Mouse (Mus musculus) frontal cortex, postnatal 14 days (tissue): ENCODE data around the gene Zbtb49.

ENCODE experiments used
- DNase-seq, 2 experiments: peaks; one replicate each; pipeline ENCODE4 v3.0.0; 2022; ENCODE audit warnings: low spot score in 2 of 2

Zbtb49 gene

DNA sequence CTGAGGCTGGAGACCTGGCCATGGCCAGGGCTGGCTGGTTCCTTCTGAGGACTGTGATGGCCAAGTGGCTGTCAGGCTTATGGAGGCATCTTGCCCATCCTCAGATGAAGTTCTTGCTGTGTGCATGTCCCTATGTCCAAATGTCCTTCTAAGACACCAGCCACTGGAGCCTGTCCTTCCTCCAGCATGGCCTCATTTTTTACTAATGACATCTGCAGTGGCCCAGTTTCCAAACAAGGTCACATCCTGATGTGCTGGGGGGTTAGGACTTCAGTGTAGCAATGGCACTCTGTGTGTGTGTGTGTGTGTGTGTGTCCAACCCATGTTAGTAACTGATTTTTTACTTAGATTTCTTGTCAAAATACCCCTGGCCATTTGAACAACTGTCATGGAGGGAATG is 24.3 kb downstream of the Zbtb49 start:
- no peak for DNase-seq

DNA sequence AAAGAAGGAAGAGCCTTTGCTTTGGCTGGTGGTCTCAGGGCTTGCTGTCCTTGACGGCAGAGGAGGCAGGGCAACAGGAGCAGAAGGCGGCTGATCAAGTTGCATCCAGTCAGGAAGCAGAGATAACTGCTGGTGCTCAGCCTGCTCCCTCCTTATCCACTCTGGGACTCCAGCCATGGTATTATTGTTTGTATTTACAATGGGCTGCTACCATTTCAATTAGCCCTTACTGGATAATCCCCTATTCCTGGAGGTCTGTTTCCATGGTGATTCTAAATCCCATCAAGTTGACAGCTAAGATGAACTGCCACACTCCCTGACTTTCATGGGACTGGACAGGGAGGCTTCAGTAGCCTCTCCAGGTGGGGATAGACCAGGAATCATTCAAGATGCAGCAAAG is 25.3 kb downstream of the Zbtb49 start:
- no peak for DNase-seq

DNA sequence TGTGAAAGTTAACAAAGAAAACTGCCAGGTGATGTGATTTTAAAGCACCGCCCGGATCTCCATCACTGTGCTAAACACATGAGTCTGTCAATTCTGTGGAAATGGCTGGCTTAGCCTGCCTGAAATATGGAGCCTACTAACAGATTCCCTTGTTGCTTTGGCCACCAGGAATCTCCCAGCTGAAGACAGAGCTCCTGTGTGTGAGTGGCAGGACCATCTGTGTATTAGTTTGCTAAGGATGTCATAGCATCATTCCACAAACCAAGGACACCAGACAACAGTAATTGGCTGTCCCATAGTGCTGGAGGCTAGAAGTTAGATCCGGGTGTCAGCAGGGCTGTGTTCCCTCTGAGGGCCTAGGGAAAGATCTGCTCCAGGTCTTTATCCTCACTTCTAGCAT is 29.4 kb downstream of the Zbtb49 start:
- DNase-seq, result no peak

DNA sequence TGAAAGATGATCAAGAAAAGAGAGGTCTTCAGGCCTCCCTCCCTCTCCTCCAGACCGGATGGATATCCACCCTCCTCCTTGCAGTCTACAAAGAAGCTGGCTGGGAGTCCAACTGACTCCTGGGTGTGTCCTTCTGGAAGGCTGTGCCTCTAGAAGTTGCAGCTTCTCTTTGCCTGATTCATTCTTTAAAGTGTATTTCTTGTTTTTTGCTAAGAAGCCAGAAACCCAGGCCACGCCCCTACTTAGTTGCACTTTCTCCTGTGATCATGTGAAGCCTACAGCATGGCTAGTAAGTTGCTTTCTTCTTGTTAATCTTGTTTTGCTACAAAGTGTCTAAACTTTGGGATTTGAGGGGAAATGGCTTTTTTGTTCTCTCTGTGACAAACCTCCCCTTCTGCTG is 33.3 kb downstream of the Zbtb49 start:
- no peak for DNase-seq

DNA sequence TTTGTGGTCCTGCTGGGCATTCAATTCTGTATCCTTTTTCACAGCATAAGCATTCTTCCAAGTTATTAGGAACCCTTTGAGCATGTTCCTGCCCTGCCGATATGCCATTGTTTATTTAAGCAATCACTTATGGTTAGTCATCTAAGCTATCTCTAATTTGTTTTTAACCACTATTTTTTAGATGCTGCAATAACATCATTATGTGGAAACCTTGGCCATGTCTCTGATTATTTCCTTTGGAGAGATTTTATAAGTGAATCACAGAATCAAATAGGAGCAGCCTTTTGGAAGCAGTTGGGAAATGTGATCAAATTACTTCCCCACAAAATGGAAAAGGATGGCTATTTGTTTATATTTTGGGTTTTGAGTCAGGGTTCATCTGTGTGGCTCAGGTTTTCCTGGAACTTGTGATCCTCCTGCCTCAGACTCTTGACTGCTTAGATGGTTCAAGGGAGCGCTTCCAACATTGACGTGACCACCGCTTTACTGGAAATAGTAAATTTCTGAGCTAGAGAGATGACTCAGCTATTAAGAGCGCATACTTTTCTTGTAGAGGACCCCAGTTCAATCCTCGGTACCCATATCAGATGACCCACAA is 35.5 kb downstream of the Zbtb49 start:
- no peak for DNase-seq

DNA sequence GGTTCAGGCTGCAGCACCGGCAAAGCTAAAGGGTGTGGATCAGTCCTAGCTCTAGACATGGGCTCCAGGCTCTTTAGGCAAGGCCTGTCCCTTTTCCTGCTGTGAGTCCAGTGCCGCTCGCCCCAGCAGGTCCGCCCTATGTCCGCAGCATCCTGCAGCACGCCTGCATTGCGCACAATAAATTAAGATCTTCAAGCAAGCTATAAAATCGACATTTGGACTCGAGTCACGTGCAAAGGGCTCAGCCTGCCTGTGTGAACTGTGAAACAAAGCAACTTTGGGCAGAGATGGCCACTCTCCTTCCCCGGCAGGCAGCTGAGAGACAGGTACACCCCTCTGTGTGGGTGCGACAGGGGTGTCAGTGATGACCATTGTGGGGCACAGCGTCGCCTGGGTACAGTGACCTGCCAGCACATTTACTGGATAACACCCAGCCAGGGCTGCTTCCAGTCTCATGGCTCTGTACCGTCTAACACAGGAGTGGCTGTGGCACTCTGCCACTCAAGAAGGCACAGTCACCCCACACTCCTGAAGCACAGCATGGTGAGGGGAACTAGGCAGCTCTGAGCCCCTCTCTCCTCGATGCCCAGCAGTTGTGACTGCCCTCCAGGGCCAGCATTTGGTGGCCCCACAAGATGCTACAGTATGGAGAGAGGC is 45.9 kb downstream of the Zbtb49 start:
- no peak for DNase-seq

DNA sequence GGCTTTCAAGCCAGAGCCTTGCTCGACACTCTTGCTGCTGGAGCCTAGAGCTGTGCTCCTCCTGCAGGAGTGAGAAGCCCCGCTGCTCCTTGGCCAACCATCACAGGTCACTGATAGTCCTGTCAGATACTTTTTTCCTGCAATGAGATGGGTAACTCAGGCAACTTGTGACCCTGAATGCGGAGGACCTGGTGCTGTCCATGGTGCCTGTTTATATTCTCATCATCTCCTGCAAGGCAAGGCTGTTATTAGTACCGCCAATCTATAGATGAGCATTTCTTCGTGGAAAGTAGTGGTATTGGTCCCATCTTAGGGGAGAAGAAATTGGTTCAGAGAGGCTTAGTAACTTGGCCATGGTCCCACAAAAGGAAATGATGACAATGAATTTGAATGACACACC is 46.5 kb downstream of the Zbtb49 start:
- DNase-seq, result no peak

DNA sequence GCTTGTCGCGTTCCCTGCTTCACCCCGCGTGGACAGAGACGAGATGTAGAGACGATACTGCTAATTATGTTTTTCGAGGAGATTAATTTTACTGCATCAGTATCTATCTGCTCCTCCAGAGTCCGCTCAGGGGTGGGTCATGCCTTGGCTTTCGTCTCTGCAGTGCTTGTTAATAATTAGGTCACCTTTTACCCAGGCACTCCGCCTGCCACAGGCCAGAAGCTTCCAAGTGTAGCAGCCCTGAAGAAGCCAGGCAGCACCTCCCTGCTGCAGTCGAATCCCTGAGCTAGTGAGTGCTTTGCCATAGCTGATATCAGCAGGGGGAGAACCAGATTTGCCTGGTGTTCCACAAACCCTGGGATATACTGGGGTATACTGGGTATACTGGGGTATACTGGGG is 51.8 kb downstream of the Zbtb49 start:
- no peak for DNase-seq

DNA sequence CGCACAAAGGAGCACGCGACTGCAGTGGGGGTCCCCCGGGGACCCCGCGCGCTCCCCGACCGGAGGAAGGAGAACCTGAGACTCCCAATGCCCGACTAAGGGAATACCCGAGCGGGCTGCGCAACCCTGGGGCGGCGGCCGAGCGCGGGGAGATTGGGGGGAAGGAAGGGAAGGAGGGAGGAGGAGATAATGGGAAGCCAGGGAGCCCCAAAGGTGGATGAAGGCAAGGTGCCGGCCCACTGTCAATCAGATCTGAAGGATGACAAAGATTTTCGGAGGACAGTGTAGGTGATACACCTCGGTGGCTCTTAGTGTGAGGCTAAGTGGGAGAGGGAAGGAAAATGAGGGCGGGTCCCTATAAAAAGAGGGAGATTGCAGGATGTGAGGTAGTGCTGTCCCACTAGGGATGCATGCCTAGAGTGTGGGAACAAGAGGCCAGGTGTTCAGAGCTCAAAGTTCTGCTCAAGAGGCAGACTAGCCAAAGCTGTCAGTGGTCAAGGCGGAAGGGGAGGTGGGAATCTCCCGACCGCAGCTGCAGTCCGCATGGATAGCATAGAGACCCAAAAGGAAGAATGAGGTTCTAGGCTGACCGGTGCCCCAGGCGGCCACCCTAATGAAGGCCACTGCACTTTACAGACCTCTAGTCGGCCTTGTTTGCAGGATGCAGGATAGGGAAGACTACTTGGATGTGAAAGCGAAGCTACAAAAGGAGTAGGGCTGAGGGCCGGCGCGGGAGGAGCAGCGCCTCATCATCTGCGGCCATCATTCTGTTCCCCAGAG is 60.4 kb downstream of the Zbtb49 start, which contains the start of gene Nsg1:
Nsg1 (minus strand) TSS at position 274 of the 780 bp plus-strand sequence.
- no peak for DNase-seq

DNA sequence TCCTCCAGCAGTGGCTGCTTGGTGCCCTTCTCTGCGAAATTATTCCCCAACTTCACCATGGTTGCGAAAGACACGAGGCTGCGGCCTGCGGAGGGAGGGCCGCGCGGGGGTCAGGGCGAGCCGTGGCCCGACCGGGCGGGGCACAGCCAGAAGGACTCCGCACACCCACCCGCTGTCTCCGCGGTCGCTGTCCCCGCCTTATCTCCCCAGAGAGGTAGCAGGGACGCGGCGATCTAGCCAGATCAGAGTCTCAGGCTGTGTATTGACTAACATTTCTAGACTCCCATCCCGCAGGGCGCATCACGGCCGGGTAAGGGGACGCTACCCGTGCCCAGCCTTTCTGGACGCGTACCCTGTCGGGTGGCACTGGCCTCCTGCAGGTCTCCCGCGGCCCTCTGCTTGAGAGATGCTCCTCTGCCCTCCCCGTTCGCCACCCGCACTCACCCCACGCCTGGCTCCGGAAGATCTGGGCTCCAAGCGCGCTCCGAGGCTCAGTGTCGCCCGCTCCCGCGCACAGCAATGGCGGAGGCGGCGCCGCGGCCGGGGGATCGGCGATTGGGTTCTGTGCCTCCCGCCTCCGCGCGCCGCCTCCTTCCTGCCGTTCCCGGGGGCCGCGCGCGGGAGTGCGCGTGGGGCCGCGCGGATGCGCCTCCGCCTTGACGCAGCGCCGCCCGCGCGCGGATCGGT is 61.2 kb downstream of the Zbtb49 start:
- peak; percentile 52 to 67 for DNase-seq

DNA sequence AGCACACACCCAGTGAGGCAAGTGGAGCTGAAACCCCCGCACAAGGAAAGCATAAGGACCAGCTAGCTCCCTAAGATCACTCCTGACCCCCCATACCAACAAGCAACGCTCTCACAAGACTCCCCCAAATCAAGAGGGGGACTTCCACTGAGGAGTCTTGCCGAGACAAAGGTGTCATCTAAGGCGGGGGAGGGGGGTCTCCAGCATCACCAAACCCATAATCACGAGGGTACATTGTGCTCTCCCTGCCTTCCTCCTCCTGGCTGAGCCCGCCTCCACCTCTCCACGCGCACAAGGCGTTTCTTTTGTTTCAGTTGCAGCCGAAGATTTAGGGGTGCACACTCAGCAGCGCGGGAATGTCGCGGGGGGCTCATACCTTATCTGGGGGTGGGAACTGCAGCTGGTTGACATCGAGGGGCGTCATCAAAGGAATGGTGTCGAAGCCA is 61.7 kb downstream of the Zbtb49 start:
- peak; percentile 51 to 60 for DNase-seq

DNA sequence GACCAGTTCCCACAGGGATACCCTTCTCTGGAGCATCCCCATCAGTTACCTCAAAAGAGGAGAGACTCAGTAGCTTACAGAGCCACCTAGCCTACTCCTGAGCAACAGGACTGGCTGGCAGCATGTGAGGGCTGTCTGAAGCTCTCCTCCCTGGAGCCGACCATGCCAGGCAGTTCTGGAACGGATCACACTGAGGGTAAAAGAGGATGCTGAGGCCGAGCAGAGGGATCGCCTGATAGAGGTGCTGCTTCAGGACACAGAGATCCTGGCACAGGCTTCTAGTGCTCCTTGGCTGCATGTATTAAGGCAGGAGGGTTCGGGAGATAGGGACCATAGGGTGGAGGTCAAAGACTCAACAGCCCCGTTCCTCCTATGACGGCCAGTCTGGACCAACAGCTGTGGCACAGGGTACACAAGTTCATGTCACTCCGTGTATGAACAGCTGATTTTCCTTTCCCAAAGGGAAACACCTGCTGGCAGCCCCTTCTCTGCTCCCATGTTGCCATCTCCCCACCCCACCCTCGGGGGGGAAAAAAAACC is 62.7 kb downstream of the Zbtb49 start:
- no peak for DNase-seq

DNA sequence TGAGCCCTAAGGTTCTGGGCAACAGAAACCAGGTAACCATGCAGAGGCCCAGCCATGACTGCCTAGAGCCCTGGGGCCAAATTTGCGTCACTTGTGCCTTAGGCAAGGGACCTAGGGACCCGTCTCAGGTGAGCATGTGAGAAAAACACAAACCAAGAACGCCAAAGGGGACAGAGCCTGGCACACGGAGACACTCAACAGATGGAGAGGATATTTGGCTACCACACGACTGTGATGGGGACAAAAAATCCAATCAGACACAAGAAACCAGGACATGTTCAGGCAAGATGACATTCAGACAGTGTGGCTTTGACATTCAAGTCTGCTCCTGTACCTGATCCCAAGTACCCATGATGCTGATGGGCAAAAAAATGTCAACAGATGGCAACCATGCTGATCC is 66.6 kb downstream of the Zbtb49 start:
- no peak for DNase-seq

DNA sequence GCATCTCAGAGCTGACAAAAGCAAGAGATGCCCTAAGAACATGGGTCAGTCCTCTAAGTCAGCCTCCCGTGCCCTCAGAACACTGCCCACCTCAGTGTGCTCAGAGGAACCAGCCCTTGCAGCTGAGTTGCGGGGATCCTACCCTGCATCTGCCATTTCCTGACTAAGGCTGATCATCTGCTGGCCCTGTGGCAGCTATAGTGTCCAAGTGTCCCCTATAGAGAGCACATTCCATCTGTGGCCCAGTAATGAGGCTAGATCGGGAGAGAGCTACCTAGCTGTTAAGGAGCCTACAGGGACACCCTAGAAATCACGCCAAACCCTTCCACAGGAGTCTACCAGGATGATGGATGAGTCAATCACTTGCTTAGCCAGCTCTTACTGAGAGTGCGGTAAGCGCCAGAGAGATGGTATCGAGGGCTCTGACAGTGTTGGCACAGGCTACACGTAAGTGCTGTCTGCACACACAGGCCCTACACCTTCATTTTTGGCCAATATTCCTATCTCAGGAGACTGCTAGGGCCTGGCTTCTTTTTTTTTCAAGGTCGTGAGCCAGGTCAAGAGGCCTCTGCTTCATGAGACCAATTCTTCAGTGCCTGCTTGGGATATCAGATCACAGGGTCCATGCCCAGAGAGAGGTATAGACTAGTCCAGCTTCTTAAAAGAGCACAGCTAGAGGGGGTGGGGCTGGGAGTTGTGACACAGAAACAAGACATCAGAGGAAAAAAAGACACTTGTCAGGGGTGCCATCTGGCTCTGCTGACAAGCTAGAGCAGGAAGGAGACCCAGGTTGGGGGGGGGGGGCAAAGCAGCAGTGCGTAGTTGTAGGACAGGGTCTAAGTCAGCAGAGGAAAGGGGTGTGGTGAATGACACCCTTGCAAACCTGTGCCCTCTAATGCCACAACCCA is 67.8 kb downstream of the Zbtb49 start:
- no peak for DNase-seq

DNA sequence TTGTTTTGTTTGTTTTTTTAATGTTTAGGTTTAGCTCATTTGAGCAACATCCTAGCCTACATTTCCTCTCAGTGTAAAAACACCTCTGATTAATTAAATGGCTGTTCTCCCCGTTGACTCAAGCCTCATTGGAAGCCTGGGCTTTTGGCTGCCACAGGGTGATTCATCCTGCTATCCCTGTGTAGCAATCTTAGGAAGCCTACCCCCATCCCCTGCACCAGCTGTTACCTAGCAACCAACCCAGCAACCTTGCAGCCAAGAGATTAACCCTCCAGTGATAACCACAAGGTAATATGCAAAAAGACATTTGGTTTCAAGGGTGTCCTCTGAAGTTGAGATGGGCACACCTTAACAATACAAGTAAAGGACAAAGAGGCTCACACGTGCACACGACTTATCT is 69.0 kb downstream of the Zbtb49 start:
- no peak for DNase-seq

DNA sequence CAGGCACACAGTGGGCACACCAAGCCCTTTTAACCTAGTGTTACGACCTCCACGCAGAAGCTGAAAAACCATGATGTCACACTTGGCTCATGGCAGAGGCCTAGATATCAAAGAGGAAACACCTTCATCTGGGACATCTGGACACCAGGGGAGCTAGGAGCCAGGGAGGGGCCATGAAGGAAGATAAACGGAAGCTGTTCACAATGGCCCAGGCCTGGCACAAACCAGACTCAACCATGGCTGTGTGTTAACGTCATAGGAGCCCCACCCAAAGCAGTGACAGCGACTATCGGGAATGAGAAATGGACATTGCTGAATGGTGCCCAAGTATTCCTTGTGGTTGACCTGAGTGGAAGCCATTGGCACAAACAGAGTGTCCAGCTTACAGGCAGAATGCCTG is 73.7 kb downstream of the Zbtb49 start:
- DNase-seq, result no peak

DNA sequence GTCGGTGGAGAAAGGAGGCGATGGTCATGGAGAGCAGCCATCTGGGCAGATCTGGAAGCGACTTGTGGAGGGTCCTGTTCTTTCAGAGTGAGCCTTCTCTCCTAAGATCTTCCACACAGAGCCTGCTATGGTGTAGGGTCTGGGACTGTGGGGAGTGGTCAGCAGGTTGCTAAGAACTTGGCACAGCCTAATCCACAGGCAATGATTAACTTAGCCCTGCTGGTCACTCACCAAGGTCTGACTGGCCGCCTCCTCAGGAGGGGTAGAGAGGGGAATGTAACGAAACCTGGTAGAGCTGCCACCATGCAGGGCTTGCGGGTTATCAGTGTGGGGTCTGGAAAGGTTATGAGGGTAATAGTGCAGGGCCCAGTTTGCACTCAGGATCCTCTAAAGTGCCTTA is 79.4 kb downstream of the Zbtb49 start:
- DNase-seq, result no peak
